Mouse (Mus musculus): ENCODE measurements at regions not wholly inside any gene's neighbourhood (a gene's known extent, or its start where the extent isn't known, plus 50 kb on each side); places are given as distances from the start of the nearest gene placed in this dataset.

DNA sequence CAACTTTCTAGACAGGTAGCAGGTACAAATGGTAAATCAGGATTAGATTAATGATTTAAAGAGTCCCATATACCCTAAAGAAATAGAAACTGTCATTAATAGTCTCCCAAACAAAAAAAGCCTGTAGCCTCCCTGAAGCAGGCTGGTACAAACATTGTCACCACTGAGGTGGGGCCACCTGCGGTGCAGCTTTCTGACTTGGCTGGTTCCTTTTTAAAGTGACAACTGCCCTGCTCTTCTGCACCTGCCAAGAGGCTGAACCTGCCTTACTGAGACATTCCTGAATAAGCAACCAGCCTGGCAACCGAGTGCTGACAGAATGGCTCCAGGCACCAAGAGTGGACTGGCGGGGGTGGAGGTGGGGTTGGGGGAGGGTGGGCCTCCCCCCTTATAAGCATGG is 687.0 kb upstream of the Vrk2 start:
- no peak for DNase-seq

GRCm38 (mm10) chr11:27264253-27264652 is 670.5 kb upstream of the Vrk2 start:
- peak; percentile 1 for DNase-seq

GRCm38 (mm10) chr11:27258521-27258920 is 664.7 kb upstream of the Vrk2 start:
- no peak for DNase-seq

DNA sequence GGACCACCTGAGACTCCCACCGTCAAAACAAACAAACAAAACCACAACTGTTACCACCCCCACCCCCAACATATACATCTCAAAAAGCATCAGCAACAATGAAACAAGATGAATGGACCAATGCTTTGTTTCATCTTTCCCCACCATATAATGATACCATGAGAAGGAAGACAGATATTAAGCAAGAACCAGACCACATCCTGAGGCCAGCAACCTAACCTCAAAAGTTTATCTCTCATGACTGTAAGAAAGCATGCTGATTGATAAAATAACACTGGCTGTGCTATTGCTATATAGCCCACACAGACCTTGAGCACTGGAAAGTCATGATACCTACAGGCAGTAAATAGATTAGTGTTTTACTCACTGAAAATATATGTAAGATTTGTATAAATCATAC is 642.1 kb upstream of the Vrk2 start:
- no peak for DNase-seq

- DNase-seq = no peak
Measured at GRCm38 (mm10) chr11:27226454-27226853, 632.7 kb upstream of the Vrk2 start.

GRCm38 (mm10) chr11:27222436-27222835 is 628.6 kb upstream of the Vrk2 start:
- DNase-seq = no peak

DNA sequence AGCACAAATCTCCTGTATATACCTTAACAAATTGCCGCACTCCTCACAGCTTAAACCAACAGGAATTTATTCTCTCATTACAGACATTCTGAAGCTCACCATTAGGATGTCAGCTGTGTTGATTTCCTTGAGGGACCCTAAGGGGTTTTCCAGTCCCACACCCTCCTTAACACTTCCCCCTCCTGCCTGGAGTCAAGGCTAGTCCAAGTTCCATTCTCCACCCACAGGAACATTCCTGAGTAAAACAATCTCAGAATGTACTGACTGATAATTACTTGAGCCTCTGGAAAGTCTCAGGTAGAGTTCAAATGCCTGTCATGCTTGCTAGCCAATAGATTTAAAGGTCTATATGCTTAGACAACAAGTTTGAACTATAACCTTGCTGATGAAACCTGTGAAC is 628.2 kb upstream of the Vrk2 start:
- DNase-seq = no peak

DNA sequence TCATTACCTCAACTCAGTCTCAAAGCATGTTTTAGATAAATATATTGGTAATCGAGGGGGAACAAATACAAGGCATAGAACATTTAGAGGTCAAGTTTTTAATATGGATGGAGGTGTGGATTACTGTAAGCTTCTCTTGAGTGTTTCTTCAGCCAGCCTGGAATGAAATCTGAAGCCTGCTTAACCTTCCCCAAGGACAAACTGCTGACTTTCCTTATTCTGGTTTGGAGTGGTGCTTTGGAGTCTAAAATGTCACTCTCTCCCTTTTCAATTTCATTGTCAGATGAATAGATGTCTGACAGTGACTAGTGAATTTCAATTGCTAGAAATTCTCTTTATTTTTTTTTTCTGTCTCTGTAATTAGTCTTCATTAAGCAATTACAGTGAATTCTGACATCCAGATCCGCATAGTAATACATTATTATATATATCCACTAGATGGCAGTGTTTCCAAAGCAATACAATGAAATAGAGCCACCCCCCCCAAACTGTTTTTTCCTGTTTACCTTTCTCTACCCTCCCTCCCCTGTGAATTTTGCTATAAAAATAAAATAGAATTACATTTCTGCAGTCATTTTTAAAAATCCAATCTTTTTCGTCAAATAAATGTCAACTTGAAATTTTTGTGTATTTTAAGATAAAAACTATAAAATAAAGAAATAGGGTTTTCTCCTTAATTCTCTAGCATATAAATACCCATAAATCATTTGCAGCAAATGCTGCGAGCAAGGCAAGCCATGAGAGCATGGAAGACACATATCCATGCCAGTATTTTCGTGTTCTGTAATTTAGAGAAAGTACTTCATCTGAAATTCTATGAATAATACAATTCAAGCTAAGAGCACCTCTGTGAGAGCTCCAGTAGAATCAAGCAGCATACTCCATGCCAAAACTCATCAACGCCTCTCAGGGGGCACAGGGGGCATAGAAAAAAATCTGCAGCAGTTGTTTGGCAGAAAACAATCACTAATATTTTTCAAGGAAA is 626.2 kb upstream of the Vrk2 start:
- no peak for DNase-seq

- DNase-seq = no peak
Measured at GRCm38 (mm10) chr11:27215752-27216151, 622.0 kb upstream of the Vrk2 start.

DNA sequence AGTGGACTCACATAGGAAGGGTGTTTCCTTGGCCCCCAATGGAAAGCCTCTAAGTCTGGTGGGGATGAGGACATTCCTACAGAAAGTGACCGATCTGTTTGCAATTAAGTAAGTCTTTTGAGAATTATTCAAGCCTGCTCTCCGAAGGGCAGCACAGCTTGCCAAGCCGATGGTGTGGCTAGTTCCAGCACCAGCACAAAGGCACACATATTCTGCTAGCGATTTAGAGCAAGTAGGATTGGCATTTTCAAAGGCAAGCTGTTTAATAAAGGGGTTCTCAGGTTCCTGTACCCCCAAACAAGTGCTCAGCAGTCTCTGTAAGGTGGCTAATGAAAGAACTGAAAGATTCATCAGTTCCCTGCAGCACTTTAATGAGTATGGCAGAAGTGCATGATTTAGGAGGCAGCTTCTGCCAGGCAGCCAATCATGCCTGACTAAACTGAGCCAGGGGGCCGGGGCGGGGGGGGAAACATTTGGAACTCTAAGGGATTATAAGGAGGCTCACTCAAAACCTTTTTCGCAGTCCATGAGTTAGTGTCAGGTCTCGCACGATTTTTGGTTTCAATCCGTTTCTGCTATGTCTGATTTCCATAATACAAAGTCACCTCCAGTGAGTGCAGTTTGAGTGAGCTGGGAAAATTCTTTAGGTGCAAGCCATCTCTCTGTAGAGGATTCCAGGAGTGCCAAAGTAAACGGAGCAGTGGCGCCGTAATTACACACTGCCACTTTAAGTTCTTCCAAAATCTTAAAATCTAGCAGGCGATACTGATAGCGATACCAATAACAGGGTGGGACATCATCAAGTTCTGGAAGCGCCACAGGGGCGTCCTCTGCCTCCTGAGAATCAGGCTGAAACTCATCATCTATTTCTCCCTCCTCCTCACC is 609.8 kb upstream of the Vrk2 start:
- DNase-seq = no peak

DNA sequence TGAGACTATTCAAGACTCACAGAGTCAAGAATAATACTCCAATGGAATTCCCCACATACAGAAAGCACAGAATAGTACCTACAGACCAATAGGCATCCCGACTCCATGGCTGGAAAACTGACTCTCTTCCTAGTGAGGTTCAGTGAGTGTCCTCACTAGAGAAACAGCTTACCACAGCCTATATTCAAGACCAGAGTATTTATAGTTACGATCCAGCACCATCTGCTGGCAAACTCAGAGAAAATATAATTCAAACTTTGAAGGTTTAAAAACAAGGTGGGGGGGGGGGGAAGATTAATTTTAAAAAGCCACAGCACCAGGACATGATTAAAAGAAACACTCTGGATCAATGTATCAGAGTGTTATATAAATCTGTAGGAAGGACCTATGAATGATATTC is 590.2 kb upstream of the Vrk2 start:
- no peak for DNase-seq

DNA sequence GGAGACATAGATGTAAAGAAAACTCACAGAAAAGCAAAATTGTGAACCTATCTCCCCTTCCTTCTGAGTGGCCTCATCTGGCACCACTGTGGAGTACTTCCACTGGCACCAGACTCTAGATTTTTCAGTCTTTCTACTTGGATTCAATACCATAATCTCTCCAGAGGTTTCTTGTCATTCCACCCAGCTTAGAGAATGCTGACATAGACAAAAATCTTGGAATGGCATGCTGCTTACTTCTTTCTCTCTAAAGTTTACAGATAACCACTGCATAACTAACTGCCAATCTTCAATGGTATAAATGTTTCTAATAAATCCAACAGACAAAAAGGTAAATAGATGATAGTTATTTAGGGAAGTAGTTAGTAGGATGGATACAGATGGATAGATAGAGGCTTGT is 589.6 kb upstream of the Vrk2 start:
- no peak for DNase-seq

- DNase-seq = no peak
Measured at GRCm38 (mm10) chr11:27160411-27160810, 566.6 kb upstream of the Vrk2 start.

All from lung, postnatal 14 days (tissue).